Mouse (Mus musculus): ENCODE data around the gene Rab3ip.

The Rab3ip gene

GRCm38 (mm10) chr10:116950009-116950769 is at the start of gene Rab3ip:
Rab3ip (minus strand) TSS chr10:116950769.
- peak; percentile 94 for DNase-seq

GRCm38 (mm10) chr10:116998716-116999455 is 48.3 kb upstream of the Rab3ip start:
- no peak for DNase-seq

- peak; percentile 29 for DNase-seq
These were observed 45.6 kb upstream of the Rab3ip start for GRCm38 (mm10) chr10:116996236-116996600.

- no peak for DNase-seq
These were observed 45.1 kb upstream of the Rab3ip start for GRCm38 (mm10) chr10:116995584-116996235.

- DNase-seq = no peak
These were observed 44.6 kb upstream of the Rab3ip start for GRCm38 (mm10) chr10:116995162-116995561.

GRCm38 (mm10) chr10:116993971-116994370 is 43.4 kb upstream of the Rab3ip start:
- DNase-seq = no peak

GRCm38 (mm10) chr10:116986264-116987082 is 35.9 kb upstream of the Rab3ip start, which contains the start of gene Best3:
Best3 (plus strand) TSS chr10:116986314.
- DNase-seq = no peak

GRCm38 (mm10) chr10:116984836-116985235 is 34.3 kb upstream of the Rab3ip start:
- DNase-seq = no peak

- DNase-seq = no peak
These were observed 32.0 kb upstream of the Rab3ip start for GRCm38 (mm10) chr10:116982526-116982925.

GRCm38 (mm10) chr10:116980888-116981287 is 30.3 kb upstream of the Rab3ip start:
- no peak for DNase-seq

GRCm38 (mm10) chr10:116980273-116980672 is 29.7 kb upstream of the Rab3ip start:
- no peak for DNase-seq

- no peak for DNase-seq
These were observed 28.3 kb upstream of the Rab3ip start for GRCm38 (mm10) chr10:116978841-116979240.

GRCm38 (mm10) chr10:116977858-116978257 is 27.3 kb upstream of the Rab3ip start:
- DNase-seq = no peak

GRCm38 (mm10) chr10:116977455-116977854 is 26.9 kb upstream of the Rab3ip start:
- DNase-seq = no peak

GRCm38 (mm10) chr10:116972509-116972908 is 21.9 kb upstream of the Rab3ip start, which contains the start of gene Gm10271:
Gm10271 (minus strand) TSS chr10:116972609.
- no peak for DNase-seq

GRCm38 (mm10) chr10:116968741-116969140 is 18.2 kb upstream of the Rab3ip start:
- no peak for DNase-seq

- DNase-seq = no peak
These were observed 15.5 kb upstream of the Rab3ip start for GRCm38 (mm10) chr10:116966065-116966464.

- DNase-seq = no peak
These were observed 14.7 kb upstream of the Rab3ip start for GRCm38 (mm10) chr10:116965297-116965696.

- DNase-seq = no peak
These were observed 14.0 kb upstream of the Rab3ip start for GRCm38 (mm10) chr10:116964571-116964970.

GRCm38 (mm10) chr10:116964084-116964483 is 13.5 kb upstream of the Rab3ip start:
- no peak for DNase-seq

- DNase-seq = no peak
These were observed 12.2 kb upstream of the Rab3ip start for GRCm38 (mm10) chr10:116962803-116963202.

- no peak for DNase-seq
These were observed 11.6 kb upstream of the Rab3ip start for GRCm38 (mm10) chr10:116962152-116962551.

Data from liver (tissue).